In the genomic region with DNA sequence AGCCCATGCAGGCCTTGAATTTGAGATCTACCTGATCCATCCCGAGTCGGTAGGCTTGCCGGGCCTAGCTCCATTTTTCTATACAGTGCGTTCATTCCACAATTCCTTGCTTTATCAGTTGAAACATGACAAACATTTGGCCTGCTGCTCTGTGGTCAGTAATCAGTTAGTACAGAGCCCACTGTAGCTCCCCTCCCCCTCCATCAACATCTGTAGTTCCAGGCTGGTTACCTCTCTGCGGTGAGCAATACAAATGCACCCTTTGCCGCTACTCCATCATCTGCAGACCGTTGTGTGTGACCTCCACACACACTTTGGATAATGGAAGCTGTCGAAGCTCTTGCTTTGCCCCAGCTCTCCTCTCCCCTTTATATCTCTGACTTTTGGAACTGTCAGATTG, we compare ENCODE assay signal across 32 mouse cellular contexts.
"Had no signal": no experiment of that assay in that cellular context is flagged by ENCODE, and none has a peak within 500 bp of the region (broad histone marks: within the 10 kb centered on the region; RNA-seq: fewer than 3 reads in every experiment).

No protein-coding gene starts in this region.

- H3K4me3 ChIP-seq: left cerebral cortex, adult 2 months; limb, embryonic 12.5 days; limb, embryonic 13.5 days; limb, embryonic 15.5 days; liver, embryonic 12.5 days; liver, embryonic 13.5 days; liver, embryonic 15.5 days; lung, embryonic 15.5 days; megakaryocyte, embryonic 14.5 days; midbrain, embryonic 10.5 days; midbrain, embryonic 12.5 days; midbrain, embryonic 13.5 days; midbrain, embryonic 15.5 days; myocyte; neural tube, embryonic 12.5 days had no signal

- H3K9ac ChIP-seq: limb, embryonic 12.5 days; limb, embryonic 13.5 days; limb, embryonic 15.5 days; liver, embryonic 12.5 days; liver, embryonic 13.5 days; liver, embryonic 14.5 days; liver, embryonic 15.5 days; liver, postnatal 0 days; lung, embryonic 14.5 days; lung, embryonic 15.5 days; midbrain, embryonic 12.5 days; midbrain, embryonic 13.5 days; midbrain, embryonic 15.5 days; neural tube, embryonic 12.5 days had no signal

- H3K27ac ChIP-seq: left cerebral cortex, adult 2 months; limb, embryonic 12.5 days; limb, embryonic 13.5 days; limb, embryonic 15.5 days; liver, embryonic 12.5 days; liver, embryonic 13.5 days; liver, embryonic 14.5 days; liver, embryonic 15.5 days; lung, embryonic 15.5 days; macrophage; midbrain, embryonic 10.5 days; midbrain, embryonic 12.5 days; midbrain, embryonic 13.5 days; midbrain, embryonic 15.5 days; neural tube, embryonic 12.5 days had no signal

- DNase-seq: left cerebral cortex, postnatal 4 days; liver; liver, embryonic 13.5 days; liver, postnatal 0 days; lung, adult 18-20 months; lung, adult 2 months; lung, embryonic 14.5 days; lung, postnatal 10 days; lung, postnatal 14 days; lung, postnatal 36 days; lung, postnatal 4 days; midbrain, embryonic 14.5 days had no signal

- H3K36me3 ChIP-seq: limb, embryonic 12.5 days; limb, embryonic 13.5 days; limb, embryonic 15.5 days; liver, embryonic 12.5 days; liver, embryonic 13.5 days; liver, embryonic 15.5 days; lung, embryonic 15.5 days; midbrain, embryonic 10.5 days; midbrain, embryonic 12.5 days; midbrain, embryonic 13.5 days; midbrain, embryonic 15.5 days; neural tube, embryonic 12.5 days had no signal

- H3K27me3 ChIP-seq: limb, embryonic 12.5 days; limb, embryonic 13.5 days; limb, embryonic 15.5 days; liver, embryonic 13.5 days; lung, embryonic 15.5 days; midbrain, embryonic 13.5 days; midbrain, embryonic 15.5 days; neural tube, embryonic 12.5 days had no signal

- H3K4me2 ChIP-seq: limb, embryonic 12.5 days; limb, embryonic 13.5 days; limb, embryonic 15.5 days; liver, embryonic 11.5 days; liver, embryonic 12.5 days; liver, embryonic 13.5 days; liver, embryonic 15.5 days; lung, embryonic 14.5 days; lung, embryonic 15.5 days; midbrain, embryonic 11.5 days; midbrain, embryonic 12.5 days; midbrain, embryonic 13.5 days; midbrain, embryonic 15.5 days; neural tube, embryonic 12.5 days had no signal

- H3K9me3 ChIP-seq: limb, embryonic 12.5 days; limb, embryonic 15.5 days; liver, embryonic 15.5 days; lung, embryonic 15.5 days; midbrain, embryonic 13.5 days; midbrain, embryonic 15.5 days; neural tube, embryonic 12.5 days had no signal

- ATAC-seq: liver, embryonic 12.5 days; liver, postnatal 0 days; lung, postnatal 0 days; midbrain, embryonic 13.5 days; midbrain, embryonic 15.5 days; midbrain, embryonic 16.5 days had no signal

- H3K4me1 ChIP-seq: lung, embryonic 15.5 days had no signal
